Mouse (Mus musculus) brain, embryonic 14.5 days (tissue): Measurements from ENCODE around the gene Sap30. TPM values are rescaled to one million over a fixed set of nuclear protein-coding genes. Genes with fewer than 3 reads are reported as not detected.
"Not testable (repeated sequence)": the region's sequence is repeated elsewhere in the genome, so short reads cannot be mapped to it uniquely, and the experiment has no call there.

Experiments
- DNase-seq: peaks from one replicate; pipeline ENCODE4 v3.0.0-alpha.2; 2011; ENCODE audit warnings: low read depth
- CTCF ChIP-seq: fragments of 200-500 bp; IDR thresholded peaks from 2 replicates; pipeline ENCODE4 v1.5.1; 2012; ENCODE audit warnings: inconsistent platforms, mild to moderate bottlenecking, moderate library complexity, borderline replicate concordance; ENCODE audit not compliant: insufficient read depth, insufficient read length; ENCODE audit errors: extremely low read depth
- POLR2A ChIP-seq: fragments of 200-500 bp; IDR thresholded peaks from 2 replicates; pipeline ENCODE4 v1.6.1; 2012; ENCODE audit warnings: mild to moderate bottlenecking, inconsistent platforms, borderline replicate concordance; ENCODE audit not compliant: poor library complexity, insufficient read depth, insufficient read length, severe bottlenecking; ENCODE audit errors: extremely low read depth
- polyA plus RNA-seq: library from polyadenylated mRNA; depleted of rRNA; stranded (reverse); fragments of >200 nt; gene quantifications from 2 replicates; pipeline ENCODE4 v1.2.3, GENCODE M21; 2012; rRNA removed

Sap30 gene
- polyA plus RNA-seq = 39.6 and 61.3 TPM in 2 replicates

DNA sequence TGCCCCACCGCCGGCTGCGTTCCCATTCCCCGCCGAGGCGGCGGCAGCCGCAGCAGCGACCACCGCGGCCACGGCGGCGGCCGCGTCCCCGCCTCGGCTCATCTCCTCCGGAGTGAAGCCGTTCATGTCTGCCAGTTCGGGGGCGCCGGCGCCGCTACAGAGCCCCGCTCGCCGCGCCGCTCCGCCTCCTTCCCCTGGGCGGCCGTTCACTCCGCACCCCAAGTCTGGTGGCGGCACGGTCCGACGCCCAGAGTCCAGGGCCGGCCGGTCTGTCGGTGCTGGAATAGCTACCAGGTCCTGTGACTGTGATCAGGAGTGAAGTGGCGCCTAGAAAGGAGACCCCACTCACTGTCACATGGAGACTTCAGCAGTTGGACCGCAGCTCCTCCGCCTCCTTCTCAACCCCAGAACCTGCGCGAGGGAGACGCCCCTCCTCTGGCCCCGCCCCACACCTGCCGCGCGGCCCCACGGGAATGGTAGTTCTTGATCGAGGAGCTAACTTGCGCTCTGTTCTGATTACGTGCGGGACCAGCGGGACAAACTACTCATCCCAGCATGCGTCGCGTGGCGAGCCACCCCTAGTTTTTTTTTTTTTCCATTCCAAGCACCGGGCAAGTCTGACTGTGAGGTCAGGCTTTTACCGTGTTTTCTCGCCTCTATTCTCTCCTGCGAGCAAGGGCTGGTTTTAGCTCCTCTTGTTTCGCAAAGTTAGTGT is at the start of gene Sap30:
Gene Sap30 (minus strand): TSS at position 420 of the 715 bp plus-strand sequence.
- TF ChIP-seq POLR2A = peak; percentile 52; the same call in 1 of the 2 replicates
- TF ChIP-seq CTCF = no peak
- DNase-seq = peak; percentile 100

DNA sequence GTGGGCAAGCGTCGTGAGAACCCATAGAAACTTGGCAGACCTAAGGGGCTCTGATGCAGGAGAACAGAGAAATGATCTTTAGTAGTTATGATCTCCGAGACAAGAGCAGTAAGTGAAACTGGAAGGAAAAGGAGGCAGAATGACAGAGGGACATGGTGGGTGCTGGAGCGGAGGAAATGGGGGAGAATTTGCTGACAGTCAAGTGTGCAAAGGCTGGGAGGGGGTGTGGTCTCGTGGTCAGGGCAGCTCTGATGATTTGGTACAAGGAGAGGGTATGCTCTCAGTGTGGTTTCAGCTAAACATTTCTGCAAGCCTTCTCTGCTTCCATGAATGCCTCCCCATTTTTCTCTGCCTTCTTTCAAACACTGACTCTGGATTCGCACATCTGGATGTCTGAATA is 48.5 kb upstream of the Sap30 start:
- no peak for TF ChIP-seq POLR2A
- no peak for TF ChIP-seq CTCF
- DNase-seq = no peak

DNA sequence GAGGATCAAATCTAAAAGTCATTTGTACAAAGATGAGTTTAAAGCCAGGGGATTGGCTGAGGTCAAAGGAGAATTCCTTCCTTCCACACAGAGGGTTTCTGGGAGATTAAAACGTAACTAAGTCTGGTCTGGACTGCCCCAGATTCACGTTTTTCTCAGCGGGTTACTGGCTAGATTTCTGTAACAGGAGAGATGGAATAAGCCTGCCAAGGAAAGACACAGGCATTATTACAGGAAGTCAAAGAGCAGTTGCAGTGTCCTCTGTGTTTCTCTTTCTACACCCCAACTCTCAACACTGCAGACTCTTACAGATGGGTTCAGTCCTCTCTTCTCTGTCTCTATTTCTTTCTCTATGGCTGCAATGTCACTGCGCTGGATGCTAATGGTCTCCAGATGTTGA is 46.8 kb upstream of the Sap30 start:
- DNase-seq = no peak
- TF ChIP-seq POLR2A (no peak), CTCF (no peak)

DNA sequence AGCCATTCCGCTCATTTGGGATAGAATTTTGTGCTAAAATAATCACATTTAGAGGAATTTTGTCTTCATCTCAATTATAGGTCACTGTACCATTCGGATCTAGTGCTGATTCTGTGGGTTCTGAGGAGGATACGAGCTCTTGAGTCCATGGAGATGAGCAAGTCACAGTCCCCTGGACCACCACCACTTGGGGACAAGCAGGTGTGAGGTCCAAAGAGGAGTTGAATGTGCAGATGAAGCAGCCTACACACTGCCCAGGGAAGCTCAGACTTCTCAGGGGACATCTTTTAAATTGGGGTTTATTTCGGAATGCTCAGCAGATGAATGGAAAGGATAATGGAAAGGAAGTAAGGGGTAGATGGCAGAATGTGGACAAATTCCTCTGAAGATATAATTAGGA is 45.4 kb upstream of the Sap30 start:
- no peak for TF ChIP-seq POLR2A
- TF ChIP-seq CTCF = no peak
- no peak for DNase-seq

DNA sequence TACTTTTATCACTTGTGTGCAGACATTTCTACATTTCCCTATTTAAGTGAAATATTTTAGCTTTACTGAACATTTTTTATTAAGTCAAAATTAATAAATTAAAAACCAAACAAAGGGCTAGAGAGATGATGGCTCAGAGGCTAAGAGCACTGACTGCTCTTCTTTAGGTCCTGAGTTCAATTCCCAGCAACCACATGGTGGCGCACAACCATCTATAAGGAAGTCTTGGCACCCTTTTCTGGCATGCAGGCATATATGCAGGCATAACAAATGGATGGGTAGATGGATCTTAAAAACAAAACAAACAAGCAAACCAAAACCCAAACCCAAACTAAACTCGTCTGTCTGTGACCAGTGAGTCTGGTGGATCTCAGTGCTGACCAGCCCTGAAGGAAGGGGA is 44.6 kb upstream of the Sap30 start:
- TF ChIP-seq CTCF = peak; percentile 44; the same call in 1 of the 2 replicates
- no peak for TF ChIP-seq POLR2A

DNA sequence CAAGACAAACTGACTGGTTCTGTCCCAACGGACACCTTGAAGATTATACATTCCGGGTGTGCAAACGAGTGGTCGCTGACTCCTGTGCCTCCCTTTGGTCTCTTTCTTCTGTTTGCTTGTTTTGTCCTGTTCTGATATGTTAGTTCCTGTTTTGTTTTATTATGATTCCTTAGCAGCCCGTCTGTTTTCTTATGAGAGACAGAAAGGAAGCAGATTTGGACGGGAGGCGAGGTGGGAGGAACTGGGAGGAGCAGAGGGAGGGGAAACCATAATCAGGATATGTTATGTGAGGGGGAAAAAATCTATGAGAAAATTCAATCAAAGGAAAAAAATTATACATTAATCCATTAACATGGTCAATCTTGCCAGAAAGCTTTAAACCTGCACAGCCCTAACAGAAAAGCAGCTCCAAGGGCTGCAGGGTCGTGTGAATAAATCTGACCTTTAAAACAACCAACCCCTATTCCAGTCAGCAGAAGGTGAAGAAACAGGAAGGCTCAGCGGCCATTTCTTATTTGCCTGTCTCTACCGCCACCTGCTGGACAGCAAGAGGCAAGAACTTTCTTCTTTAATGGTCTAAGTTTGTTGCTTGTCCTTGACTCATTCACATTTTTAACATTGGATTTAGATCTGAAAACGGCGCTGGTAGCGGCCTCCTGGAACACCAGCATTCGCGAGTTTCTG is 43.1 kb upstream of the Sap30 start:
- DNase-seq = peak; percentile 93
- TF ChIP-seq POLR2A (no peak), CTCF (peak; percentile 87; the same call in 1 of the 2 replicates)

More for the DNA sequence above, 44.6 kb upstream of the Sap30 start:
- DNase-seq = peak; percentile 61

DNA sequence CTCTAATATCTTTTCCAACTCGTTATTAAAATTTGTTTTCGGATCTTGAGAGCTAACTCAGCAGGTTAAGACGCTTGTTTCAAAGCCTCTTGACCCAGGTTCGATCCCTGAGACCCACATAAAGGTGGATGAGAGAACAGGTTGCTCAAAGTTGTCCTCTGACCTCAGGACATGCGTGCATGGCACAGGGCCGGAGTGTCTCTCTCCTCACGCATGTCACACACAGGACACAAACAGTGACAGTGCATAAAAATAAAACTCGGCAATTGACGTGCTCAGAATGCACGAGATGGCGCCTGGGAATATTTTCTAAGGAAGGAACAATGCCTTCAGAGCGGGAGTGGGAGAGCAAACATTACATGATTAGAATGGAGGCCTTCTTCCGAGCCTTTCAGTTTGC is 42.6 kb upstream of the Sap30 start:
- TF ChIP-seq POLR2A (no peak), CTCF (no peak)
- no peak for DNase-seq

DNA sequence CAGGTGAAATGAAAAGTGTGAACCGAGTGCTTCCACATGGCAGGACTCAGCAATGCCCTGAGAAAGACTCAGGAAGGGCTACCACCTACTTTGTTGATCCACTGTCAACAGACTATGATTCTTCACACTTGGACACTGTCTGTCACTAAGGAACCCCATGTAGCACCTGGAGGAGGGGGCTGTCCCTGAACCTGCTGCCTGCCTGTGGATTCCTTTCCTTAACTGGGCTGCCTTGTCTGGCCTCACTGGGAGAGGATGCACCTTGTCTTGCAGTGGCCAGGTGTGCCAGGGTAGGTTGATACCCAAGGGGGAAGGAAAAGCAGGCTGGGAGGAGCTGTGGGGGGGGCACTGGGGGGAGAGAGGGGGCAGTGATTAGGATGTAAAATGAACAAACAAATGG is 40.4 kb upstream of the Sap30 start:
- DNase-seq = no peak
- TF ChIP-seq CTCF (no peak), POLR2A (no peak)

DNA sequence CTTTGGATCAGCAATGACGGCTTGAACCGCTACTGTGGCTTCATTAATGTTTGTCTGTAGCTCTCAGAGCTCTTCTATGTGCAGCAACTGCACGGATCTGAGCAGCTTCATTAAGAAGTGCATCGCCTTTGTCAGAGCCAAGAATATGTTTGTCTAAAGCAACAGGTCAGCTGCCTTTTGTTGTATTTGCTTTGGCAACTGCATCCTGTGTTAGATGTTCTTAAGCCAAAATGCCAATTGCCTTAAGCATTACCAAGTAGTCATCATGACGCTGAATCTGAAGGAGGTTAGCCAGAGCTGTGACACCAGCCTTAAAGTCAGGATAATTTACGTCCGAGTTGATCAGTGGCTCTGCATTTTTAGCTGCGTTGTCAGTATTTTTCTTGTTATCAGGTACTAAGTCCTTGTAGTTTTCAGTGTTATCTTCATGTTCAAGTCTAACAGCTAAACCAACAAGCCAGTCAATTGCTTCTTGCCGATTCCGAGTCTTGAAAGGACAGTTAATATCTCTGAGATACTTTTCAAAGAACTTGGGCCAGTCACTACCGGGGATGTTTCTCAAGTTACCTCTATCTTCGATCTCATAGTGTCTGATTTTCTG is 32.6 kb upstream of the Sap30 start:
- TF ChIP-seq POLR2A (no peak), CTCF (no peak)

DNA sequence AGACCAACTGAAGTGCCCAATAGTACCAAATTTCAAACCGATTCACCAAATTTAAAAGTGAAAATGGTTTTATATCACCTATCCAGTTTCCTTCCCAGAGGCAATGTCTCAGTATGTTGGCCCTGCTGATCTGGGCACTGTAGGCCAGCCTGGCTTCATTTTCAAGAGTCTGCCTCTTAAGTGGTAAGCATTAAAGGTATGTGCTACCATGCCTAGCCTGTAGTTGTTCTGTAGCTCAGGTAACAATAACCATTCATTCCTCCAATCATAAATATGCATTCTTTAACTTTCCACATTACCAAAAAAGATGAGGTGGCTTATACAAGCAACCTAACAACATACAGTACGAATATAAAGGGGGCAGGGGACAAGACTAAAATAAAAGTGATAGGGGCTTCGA is 30.1 kb upstream of the Sap30 start:
- TF ChIP-seq CTCF = no peak
- TF ChIP-seq POLR2A = no peak
- no peak for DNase-seq

More for the DNA sequence above, 32.6 kb upstream of the Sap30 start:
- no peak for DNase-seq

DNA sequence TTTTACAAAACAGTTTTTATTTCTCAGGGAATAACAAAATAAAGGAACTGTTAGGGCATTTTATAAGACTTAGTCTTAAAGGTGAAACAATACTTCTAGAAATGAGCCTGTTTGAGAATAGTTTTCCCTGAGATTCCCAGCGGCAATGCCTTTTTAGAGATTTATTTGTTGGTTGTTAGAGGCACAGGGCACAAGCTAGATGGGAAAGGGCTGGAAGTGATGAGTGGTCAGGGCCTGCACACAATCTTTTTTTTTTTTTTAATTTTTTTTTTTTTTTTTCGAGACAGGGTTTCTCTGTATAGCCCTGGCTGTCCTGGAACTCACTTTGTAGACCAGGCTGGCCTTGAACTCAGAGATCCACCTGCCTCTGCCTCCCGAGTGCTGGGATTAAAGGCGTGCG is 29.0 kb upstream of the Sap30 start:
- not testable (repeated sequence) for DNase-seq

DNA sequence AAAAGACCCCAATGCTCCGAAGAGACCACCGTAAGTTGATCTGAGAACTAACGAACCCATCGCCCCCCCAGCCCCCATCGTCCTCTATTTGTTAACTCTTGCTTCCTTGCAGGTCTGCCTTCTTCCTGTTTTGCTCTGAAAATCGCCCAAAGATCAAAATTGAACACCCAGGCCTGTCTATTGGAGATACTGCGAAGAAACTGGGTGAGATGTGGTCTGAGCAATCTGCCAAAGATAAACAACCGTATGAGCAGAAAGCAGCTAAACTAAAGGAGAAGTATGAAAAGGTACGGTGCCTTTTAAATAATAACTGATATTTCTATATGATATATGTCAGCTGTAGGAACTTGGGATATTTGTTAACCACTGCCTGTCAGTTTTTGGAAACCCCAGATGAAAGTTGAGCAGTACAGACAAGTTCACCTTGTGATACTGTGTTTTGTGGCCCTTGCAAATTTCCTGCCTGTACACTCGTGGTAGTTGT is 25.6 kb upstream of the Sap30 start:
- not testable (repeated sequence) for DNase-seq
